ENCODE assay signal across 12 mouse cellular contexts in the genomic region with DNA sequence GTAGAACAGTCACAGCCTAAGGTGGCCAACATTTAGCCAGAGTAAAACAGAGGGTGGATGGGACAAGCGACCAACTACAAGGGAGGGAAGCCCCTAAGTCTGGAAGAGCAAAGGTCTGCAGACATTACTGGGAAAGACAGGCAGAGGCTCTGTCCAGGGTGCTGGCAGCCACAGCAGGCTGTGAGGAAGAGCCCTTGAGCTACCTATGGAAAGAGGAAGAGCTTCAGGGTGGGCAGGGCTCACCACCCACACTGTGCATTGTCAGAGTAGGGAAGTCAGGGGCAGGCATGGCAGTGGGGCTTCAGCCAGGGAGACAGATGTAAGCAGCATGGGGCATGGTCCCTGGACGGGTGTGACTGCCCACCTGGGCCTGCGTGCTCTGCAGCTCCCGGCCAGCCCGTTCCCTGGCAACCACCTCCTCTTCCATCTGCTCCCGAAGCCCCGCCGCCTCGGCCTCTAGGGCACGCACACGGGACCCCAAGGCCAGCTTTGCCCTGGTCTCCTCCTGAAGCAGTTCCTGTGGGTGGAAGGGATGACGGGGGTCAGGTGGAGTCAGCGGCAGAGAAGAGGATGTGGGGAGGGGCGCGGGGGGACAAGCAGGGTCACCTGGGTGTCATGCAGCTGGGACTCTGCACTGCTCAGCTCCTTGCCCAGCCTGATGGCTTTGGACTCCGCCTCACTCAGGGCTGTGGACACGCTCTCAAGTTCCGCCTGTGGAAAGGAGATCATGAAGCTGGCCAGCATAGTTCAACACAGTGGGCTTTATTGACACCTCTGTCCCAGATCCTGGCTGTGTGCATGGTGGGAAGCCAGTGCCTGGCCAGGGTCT. TPM values are rescaled to one million over a fixed set of nuclear protein-coding genes. Genes with fewer than 3 reads are reported as not detected.
A peak's percentile ranks its signal among the peaks of the same experiment; 100 is the strongest.
DNase-seq lines count a peak whose midpoint lies in the region; ATAC-seq and TF ChIP-seq lines count a peak whose summit lies in the region.
"Had no signal": no experiment of that assay in that cellular context is flagged by ENCODE, and none has a peak within 500 bp of the region (broad histone marks: within the 10 kb centered on the region; RNA-seq: fewer than 3 reads in every experiment).

No protein-coding gene starts in this region.

- no peak for DNase-seq in heart, adult 18-20 months
- peak; percentile 82 for DNase-seq in cerebellum, adult 11-12 months
- no peak for DNase-seq in adrenal gland, postnatal 10 days
- no peak for DNase-seq in frontal cortex, adult 2 months (ENCODE audit: extremely low spot score in 1 of 2, low spot score in 1 of 2)
- DNase-seq: gastrocnemius, postnatal 36 days; lung, postnatal 14 days had no signal

- H3K36me3 ChIP-seq in heart, embryonic 15.5 days, result no peaks in the 10 kb centered on the region
- peaks cover 11% of the 10 kb centered on the region for H3K36me3 ChIP-seq in E14TG2a.4 (ENCODE audit: insufficient read depth, low read length)
- H3K36me3 ChIP-seq: hindbrain, embryonic 12.5 days; limb, embryonic 13.5 days had no signal

- H3K27ac ChIP-seq in heart, embryonic 15.5 days, result no peak overlapping the region
- H3K27ac ChIP-seq: hindbrain, embryonic 12.5 days; limb, embryonic 13.5 days had no signal

- H3K4me3 ChIP-seq in heart, embryonic 15.5 days, result no peak overlapping the region
- H3K4me3 ChIP-seq in E14TG2a.4 (replicated peaks; ENCODE audit: low read length), result peak overlapping the region; percentile 59
- H3K4me3 ChIP-seq: hindbrain, embryonic 12.5 days; limb, embryonic 13.5 days had no signal

- no peak for TF ChIP-seq CTCF in E14TG2a.4 (conservative IDR thresholded peaks at IDR 0.05; ENCODE audit: low read length)

- no peak overlapping the region for H3K9ac ChIP-seq in heart, embryonic 15.5 days
- H3K9ac ChIP-seq: hindbrain, embryonic 12.5 days; limb, embryonic 13.5 days had no signal

- H3K9me3 ChIP-seq in heart, embryonic 15.5 days (replicated peaks), result no peaks in the 10 kb centered on the region
- no peaks in the 10 kb centered on the region for H3K9me3 ChIP-seq in E14TG2a.4 (ENCODE audit: low read length)

- H3K27me3 ChIP-seq in heart, embryonic 15.5 days, result peaks cover 15% of the 10 kb centered on the region
- H3K27me3 ChIP-seq in E14TG2a.4 (ENCODE audit: insufficient read depth, low read length), result peaks cover 5% of the 10 kb centered on the region; the same call in 1 of the 2 replicates

- ATAC-seq in heart, embryonic 15.5 days (replicated peaks; ENCODE audit: insufficient number of reproducible peaks, insufficient read depth, low FRiP score, low read depth), result 0 out of 2 replicates have a peak, but pooled peaks have one; percentile 4
- ATAC-seq in granulocyte monocyte progenitor cell, adult 5-6 weeks (replicated peaks; ENCODE audit: poor library complexity, severe bottlenecking), result peak; percentile 100
- no peak for ATAC-seq in frontal cortex, adult (ENCODE audit: low TSS enrichment)

- WGBS in heart, embryonic 15.5 days, result 44% methylated on average over 18 of the region's 18 CpGs

- H3K4me1 ChIP-seq in heart, embryonic 15.5 days (replicated peaks), result no peaks in the 10 kb centered on the region
- H3K4me1 ChIP-seq in E14TG2a.4 (replicated peaks; ENCODE audit: low read depth, low read length), result peaks cover 35% of the 10 kb centered on the region
- H3K4me1 ChIP-seq: limb, embryonic 13.5 days had no signal

- no peak overlapping the region for H3K4me2 ChIP-seq in heart, embryonic 15.5 days
- H3K4me2 ChIP-seq: hindbrain, embryonic 12.5 days; limb, embryonic 13.5 days had no signal

RNA-seq across cellular contexts. Expression of gene Kcnc3, which starts 33.5 kb away (rescaled TPM):
- polyA plus RNA-seq in heart, embryonic 15.5 days (2015; fragmentation: Nextera tagmentation; extraction: Ambion mirVana), result 0.11 and 0.37 TPM in 2 replicates
- 1 to 10 TPM; 2.4 to 2.6 TPM for total RNA-seq in heart, adult 18-20 months (2021)
- total RNA-seq in granulocyte monocyte progenitor cell, adult 5-6 weeks (2014; fragmentation: Nextera tagmentation), result 0.36 and 0.92 TPM in 2 replicates
- total RNA-seq in granulocyte monocyte progenitor cell, adult 5-6 weeks (2017), result 0.05 TPM in 1 of 2 replicates, not detected in the other
- total RNA-seq in adrenal gland, postnatal 10 days (2021), result 1 to 10 TPM; 4.7 to 4.8 TPM
- 47.9 and 49.9 TPM in 2 replicates for polyA plus RNA-seq in frontal cortex, adult 2 months (2012; rRNA removed)

RNA-seq across cellular contexts. Expression of gene Myh14, which starts 46.7 kb away (rescaled TPM):
- 1.7 and 6.3 TPM in 2 replicates for polyA plus RNA-seq in heart, embryonic 15.5 days (2015; fragmentation: Nextera tagmentation; extraction: Ambion mirVana)
- total RNA-seq in heart, adult 18-20 months (2021), result 10 to 100 TPM; 86.9 to 95.7 TPM
- total RNA-seq in granulocyte monocyte progenitor cell, adult 5-6 weeks (2014; fragmentation: Nextera tagmentation), result not detected in 2 replicates
- not detected in 2 replicates for total RNA-seq in granulocyte monocyte progenitor cell, adult 5-6 weeks (2017)
- total RNA-seq in adrenal gland, postnatal 10 days (2021), result 1 to 10 TPM; 5.5 to 9.8 TPM
- 17.5 and 18.6 TPM in 2 replicates for polyA plus RNA-seq in frontal cortex, adult 2 months (2012; rRNA removed)

RNA-seq across cellular contexts. Expression of gene Napsa, which starts 51.7 kb away (rescaled TPM):
- 1.7 and 5.7 TPM in 2 replicates for polyA plus RNA-seq in heart, embryonic 15.5 days (2015; fragmentation: Nextera tagmentation; extraction: Ambion mirVana)
- 1 to 10 TPM in 1 of 2 experiments, under 1 TPM in 1; 0.82 to 4.4 TPM for total RNA-seq in heart, adult 18-20 months (2021)
- 258 and 328 TPM in 2 replicates for total RNA-seq in granulocyte monocyte progenitor cell, adult 5-6 weeks (2014; fragmentation: Nextera tagmentation)
- 107 and 112 TPM in 2 replicates for total RNA-seq in granulocyte monocyte progenitor cell, adult 5-6 weeks (2017)
- total RNA-seq in adrenal gland, postnatal 10 days (2021), result 1 to 10 TPM; 3.2 to 3.9 TPM
- 0.40 and 0.54 TPM in 2 replicates for polyA plus RNA-seq in frontal cortex, adult 2 months (2012; rRNA removed)

Comparison
In these comparisons a context has a peak if more than half of its experiments do, and no peak if none do; other contexts are left out.
1. RNA of gene Myh14, which starts 46.7 kb away (total RNA-seq): 86.9 to 95.7 TPM in heart, adult 18-20 months; 5.5 to 9.8 TPM in adrenal gland, postnatal 10 days and not detected in granulocyte monocyte progenitor cell, adult 5-6 weeks; every median in the first group is over 4 times any median in the second.
2. RNA of gene Napsa, which starts 51.7 kb away (total RNA-seq): 107 to 328 TPM in granulocyte monocyte progenitor cell, adult 5-6 weeks; 0.82 to 4.4 TPM in heart, adult 18-20 months and 3.2 to 3.9 TPM in adrenal gland, postnatal 10 days; every median in the first group is over 10 times any median in the second.